Mouse (Mus musculus): ENCODE data around the gene Gprc5d. TPM values are rescaled to one million over a fixed set of nuclear protein-coding genes. Genes with fewer than 3 reads are reported as not detected.

The Gprc5d gene
- polyA plus RNA-seq, 1 experiment from 2014 or later: 0.07 TPM

DNA sequence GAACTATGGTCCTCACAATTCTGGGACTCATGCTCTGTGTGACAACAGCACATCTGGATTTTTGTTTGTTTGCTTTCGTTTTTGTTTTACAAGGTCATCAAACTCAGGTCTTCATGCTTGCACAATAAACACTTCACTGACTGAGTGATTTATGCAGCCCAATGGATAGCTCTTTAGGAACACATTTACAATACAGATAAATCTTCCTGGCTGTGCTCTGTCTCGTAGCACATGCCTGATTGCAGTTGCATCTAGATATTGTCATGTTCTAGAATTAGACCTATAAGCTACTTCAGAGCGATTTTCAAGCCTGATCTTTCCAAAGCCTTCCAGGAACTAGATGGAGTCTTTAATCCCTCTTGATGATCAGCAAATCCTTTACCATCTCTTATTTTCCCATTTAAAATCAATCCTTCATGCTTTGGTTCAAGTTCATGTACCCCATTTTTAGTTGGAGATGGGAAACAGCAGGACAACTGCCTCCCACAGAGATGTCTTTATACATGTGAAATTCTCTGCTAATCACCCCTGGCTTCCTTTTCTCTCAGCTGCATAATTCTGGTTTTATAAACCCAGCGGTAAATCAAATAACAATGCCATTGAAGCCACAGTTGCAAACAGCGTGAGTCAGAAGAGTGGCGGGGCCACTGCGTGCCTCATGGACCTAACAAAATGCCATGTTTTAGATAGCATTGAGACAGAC is 5.5 kb downstream of the Gprc5d start:
- H3K4me3 ChIP-seq (ENCODE audit: low read depth, low read length): no peak overlapping the region

DNA sequence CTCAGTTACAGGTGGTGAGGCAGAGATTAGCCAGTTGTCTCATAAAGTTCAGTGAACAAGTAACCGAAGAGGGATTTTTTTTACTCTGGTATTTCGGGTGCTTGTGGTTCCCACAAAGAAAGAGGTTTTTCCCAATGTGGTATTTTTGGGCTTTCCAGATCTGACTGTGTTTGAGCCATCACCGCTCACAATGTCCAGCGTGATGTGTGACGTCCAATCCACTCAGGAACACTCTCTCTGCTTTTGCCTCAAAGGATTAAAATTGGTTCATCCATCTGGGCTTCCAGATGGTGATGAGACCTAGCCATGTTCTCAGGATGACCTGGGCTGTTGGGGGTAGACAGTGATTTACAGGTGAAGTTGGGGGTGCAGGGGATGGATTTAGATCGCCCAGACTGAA is 11.1 kb downstream of the Gprc5d start:
- H3K4me1 ChIP-seq (replicated peaks; ENCODE audit: control insufficient read depth, insufficient read depth): no peaks in the 10 kb centered on the region
- H3K27me3 ChIP-seq (ENCODE audit: control insufficient read depth, insufficient read depth, low read length): no peaks in the 10 kb centered on the region
- ATAC-seq (ENCODE audit: low FRiP score, low TSS enrichment) (no peak), DNase-seq (ENCODE audit: low spot score) (no peak)
- H3K4me2 ChIP-seq (replicated peaks; ENCODE audit: low read depth): no peak overlapping the region
- no peak overlapping the region for H3K4me3 ChIP-seq (ENCODE audit: low read depth, low read length)
- H3K27ac ChIP-seq (replicated peaks): no peak overlapping the region
- no peak overlapping the region for H3K9ac ChIP-seq (ENCODE audit: low read length)
- H3K36me3 ChIP-seq (ENCODE audit: control insufficient read depth, insufficient read depth, low read length): no peaks in the 10 kb centered on the region
- no peak for TF ChIP-seq EP300 (optimal IDR thresholded peaks at IDR 0.05)
- WGBS: 90% methylated on average over 6 of the region's 6 CpGs
- no peaks in the 10 kb centered on the region for H3K9me3 ChIP-seq (ENCODE audit: control insufficient read depth, low read length)

More for the DNA sequence above, 5.5 kb downstream of the Gprc5d start:
- no peaks in the 10 kb centered on the region for H3K36me3 ChIP-seq (ENCODE audit: control insufficient read depth, insufficient read depth, low read length)
- no peaks in the 10 kb centered on the region for H3K27me3 ChIP-seq (ENCODE audit: control insufficient read depth, insufficient read depth, low read length)
- TF ChIP-seq CTCF (IDR thresholded peaks at IDR 0.05; ENCODE audit: low read depth) (no peak), EP300 (optimal IDR thresholded peaks at IDR 0.05) (no peak)
- ATAC-seq (ENCODE audit: low FRiP score, low TSS enrichment) (no peak), DNase-seq (ENCODE audit: low spot score) (no peak)
- no peaks in the 10 kb centered on the region for H3K4me1 ChIP-seq (replicated peaks; ENCODE audit: control insufficient read depth, insufficient read depth)
- H3K27ac ChIP-seq (replicated peaks): no peak overlapping the region
- no peak overlapping the region for H3K9ac ChIP-seq (ENCODE audit: low read length)
- 18% methylated on average over 7 of the region's 7 CpGs for WGBS
- no peak overlapping the region for H3K4me2 ChIP-seq (replicated peaks; ENCODE audit: low read depth)
- H3K9me3 ChIP-seq (ENCODE audit: control insufficient read depth, low read length): no peaks in the 10 kb centered on the region

DNA sequence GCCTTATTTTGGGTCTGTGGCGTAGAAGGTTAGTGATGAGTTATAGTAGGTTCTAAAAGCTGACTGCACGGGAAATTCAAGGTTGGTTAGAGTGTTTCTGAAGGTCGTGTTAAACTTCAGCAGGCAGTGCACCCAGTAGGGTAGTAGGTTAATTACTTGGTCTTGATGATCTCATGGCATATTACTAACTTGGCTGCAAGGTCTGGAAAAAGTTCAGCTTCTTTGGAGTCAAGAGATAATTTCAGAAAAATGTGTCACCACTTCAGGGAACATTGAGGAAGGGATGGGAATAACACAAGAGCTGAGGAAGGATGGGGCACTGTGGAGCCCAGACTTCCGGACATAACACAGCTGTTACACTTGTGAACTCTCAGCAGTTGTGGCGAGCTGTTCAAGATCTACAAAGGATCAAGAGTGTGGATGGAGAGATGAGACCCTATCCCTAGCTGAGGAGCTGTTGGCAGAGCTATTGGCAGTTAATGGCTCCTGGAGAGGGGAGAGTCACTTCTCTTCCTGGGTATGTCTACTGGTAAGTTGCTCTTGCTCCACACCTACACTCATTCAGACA is 15.3 kb downstream of the Gprc5d start:
- H3K4me3 ChIP-seq (ENCODE audit: low read depth, low read length): no peak overlapping the region
- H3K4me1 ChIP-seq (replicated peaks; ENCODE audit: control insufficient read depth, insufficient read depth): no peaks in the 10 kb centered on the region
- H3K27me3 ChIP-seq (ENCODE audit: control insufficient read depth, insufficient read depth, low read length): no peaks in the 10 kb centered on the region
- no peaks in the 10 kb centered on the region for H3K9me3 ChIP-seq (ENCODE audit: control insufficient read depth, low read length)
- ATAC-seq (ENCODE audit: low FRiP score, low TSS enrichment): no peak
- H3K9ac ChIP-seq (ENCODE audit: low read length): no peak overlapping the region
- 70% methylated on average over 5 of the region's 5 CpGs for WGBS
- H3K27ac ChIP-seq (replicated peaks): no peak overlapping the region
- no peak overlapping the region for H3K4me2 ChIP-seq (replicated peaks; ENCODE audit: low read depth)
- no peak for DNase-seq (ENCODE audit: low spot score)
- H3K36me3 ChIP-seq (ENCODE audit: control insufficient read depth, insufficient read depth, low read length): no peaks in the 10 kb centered on the region
- TF ChIP-seq EP300 (optimal IDR thresholded peaks at IDR 0.05) (no peak), CTCF (IDR thresholded peaks at IDR 0.05; ENCODE audit: low read depth) (no peak)

DNA sequence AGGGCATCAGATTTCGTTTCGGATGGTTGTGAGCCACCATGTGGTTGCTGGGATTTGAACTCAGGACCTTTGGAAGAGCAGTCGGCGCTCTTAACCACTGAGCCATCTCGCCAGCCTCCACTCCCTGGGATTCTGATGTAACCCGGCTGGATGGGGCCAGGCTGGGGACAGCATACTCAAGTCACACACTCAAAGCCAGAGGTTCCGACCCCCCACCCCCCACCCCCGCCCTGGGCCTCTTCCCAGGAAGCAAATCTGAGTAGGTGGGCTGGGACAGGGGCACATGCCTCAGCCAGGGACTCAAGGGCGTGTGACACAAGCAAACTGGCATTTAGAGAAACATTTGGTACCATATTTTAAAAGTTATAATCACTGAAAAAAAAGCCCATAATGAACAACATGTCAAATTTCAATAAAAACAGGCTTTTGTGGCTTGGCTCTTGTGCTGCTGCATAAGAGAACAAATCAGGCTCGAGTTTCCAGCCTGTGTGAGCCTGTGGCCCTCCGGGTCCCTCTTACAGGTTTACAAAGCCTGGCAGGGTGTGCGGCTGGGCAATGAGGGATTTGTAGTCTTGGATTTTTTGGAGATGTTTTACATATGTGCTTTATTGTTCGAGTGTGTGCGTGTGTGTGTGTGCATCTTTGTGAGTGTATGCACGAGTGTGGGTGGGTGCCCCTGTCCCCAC is 17.2 kb downstream of the Gprc5d start:
- WGBS: 71% methylated on average over 15 of the region's 15 CpGs
- ATAC-seq (ENCODE audit: low FRiP score, low TSS enrichment): no peak
- no peak for DNase-seq (ENCODE audit: low spot score)

DNA sequence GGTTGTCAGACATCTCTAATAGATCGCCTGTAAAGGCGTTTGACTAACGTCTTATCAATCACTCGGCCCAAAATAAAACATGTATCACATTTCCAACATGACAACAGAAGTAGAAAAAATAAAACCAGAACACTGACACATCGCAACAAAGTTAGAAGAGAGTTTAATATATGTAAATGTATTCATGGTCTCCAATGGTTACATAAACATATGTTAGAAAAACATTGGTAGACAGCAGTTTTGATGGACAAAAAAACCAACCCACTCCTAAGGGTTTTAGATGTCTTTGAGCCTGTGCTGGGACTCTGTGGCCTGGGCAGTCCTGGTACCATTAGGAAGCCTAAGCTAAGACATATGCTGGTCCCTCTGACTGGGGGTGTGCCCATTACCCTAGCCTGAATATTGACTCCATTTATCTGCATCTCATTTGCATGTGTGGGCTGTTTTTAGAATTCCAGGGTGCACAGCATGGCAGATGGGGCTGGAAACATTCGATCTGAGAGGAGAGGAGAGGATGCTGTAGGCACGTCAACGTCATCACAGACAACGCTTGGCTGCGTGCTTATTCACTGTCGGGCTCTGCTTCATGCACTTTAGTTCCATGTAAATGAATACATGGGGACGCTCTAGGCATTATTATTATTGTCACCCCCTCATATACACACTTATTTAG is 25.1 kb downstream of the Gprc5d start:
- TF ChIP-seq EP300 (optimal IDR thresholded peaks at IDR 0.05): no peak
- no peak for TF ChIP-seq CTCF (IDR thresholded peaks at IDR 0.05; ENCODE audit: low read depth)
- Histone ChIP-seq H3K36me3 (ENCODE audit: control insufficient read depth, insufficient read depth, low read length) (no peaks in the 10 kb centered on the region), H3K27ac (replicated peaks) (no peak overlapping the region), H3K4me3 (ENCODE audit: low read depth, low read length) (no peak overlapping the region), H3K4me1 (replicated peaks; ENCODE audit: control insufficient read depth, insufficient read depth) (no peaks in the 10 kb centered on the region), H3K4me2 (replicated peaks; ENCODE audit: low read depth) (no peak overlapping the region), H3K9ac (ENCODE audit: low read length) (no peak overlapping the region), H3K27me3 (ENCODE audit: control insufficient read depth, insufficient read depth, low read length) (no peaks in the 10 kb centered on the region), H3K9me3 (ENCODE audit: control insufficient read depth, low read length) (no peaks in the 10 kb centered on the region)
- DNase-seq (ENCODE audit: low spot score) (no peak), ATAC-seq (ENCODE audit: low FRiP score, low TSS enrichment) (no peak)
- WGBS: 87% methylated on average over 12 of the region's 12 CpGs

More for the DNA sequence above, 17.2 kb downstream of the Gprc5d start:
- Histone ChIP-seq H3K4me3 (ENCODE audit: low read depth, low read length) (no peak overlapping the region), H3K4me2 (replicated peaks; ENCODE audit: low read depth) (no peak overlapping the region), H3K9me3 (ENCODE audit: control insufficient read depth, low read length) (no peaks in the 10 kb centered on the region), H3K4me1 (replicated peaks; ENCODE audit: control insufficient read depth, insufficient read depth) (no peaks in the 10 kb centered on the region), H3K9ac (ENCODE audit: low read length) (no peak overlapping the region), H3K27me3 (ENCODE audit: control insufficient read depth, insufficient read depth, low read length) (no peaks in the 10 kb centered on the region), H3K27ac (replicated peaks) (no peak overlapping the region), H3K36me3 (ENCODE audit: control insufficient read depth, insufficient read depth, low read length) (no peaks in the 10 kb centered on the region)
- TF ChIP-seq CTCF (IDR thresholded peaks at IDR 0.05; ENCODE audit: low read depth) (no peak), EP300 (optimal IDR thresholded peaks at IDR 0.05) (no peak)
